Mouse (Mus musculus): ENCODE data around the gene Mkln1. TPM values are rescaled to one million over a fixed set of nuclear protein-coding genes. Genes with fewer than 3 reads are reported as not detected.

The Mkln1 gene
- polyA plus RNA-seq, 1 experiment from 2014 or later: 227 TPM

Other genes starting within 250 kb of the Mkln1 start
- gene Podxl, start 165.2 kb downstream of the Mkln1 start, polyA plus RNA-seq (2014; fragmentation: Nextera tagmentation; extraction: Ambion mirVana): 10.2 and 12.4 TPM in 2 replicates

Data from hindbrain, embryonic 11.5 days (tissue).